Mouse (Mus musculus) liver, embryonic 14.5 days (tissue): ENCODE data around the gene Ago1.

Experiments used
- CTCF ChIP-seq: IDR thresholded peaks from 2 replicates; pipeline ENCODE4 v1.5.1; 2016; ENCODE audit warnings: antibody characterized with exemption, low read depth, control low read depth
- EP300 ChIP-seq: IDR thresholded peaks from 2 replicates; pipeline ENCODE4 v1.6.1; 2016; ENCODE audit warnings: antibody characterized with exemption, low read depth

DNA sequence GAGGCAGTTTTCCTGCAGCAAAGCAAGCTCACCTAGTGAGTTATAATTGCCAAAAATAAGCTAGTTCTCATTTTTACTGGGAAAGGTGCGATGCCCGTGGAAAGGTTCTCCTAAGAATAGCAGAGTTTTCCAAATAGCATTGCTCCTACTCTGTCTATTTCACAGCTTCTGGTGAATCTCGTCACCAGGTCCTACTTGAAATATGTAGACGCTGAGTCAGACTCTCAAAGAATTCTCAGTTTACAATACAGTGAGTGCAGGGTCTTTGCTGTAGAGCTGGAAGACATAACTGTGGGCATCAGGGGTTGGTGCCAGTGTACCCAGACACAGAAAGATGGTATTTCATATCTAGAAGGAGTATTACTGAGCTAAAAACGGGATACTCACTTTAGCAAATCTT is 42.6 kb upstream of the Ago1 start:
- no peak for TF ChIP-seq EP300
- no peak for TF ChIP-seq CTCF
